Comparison of ENCODE assay signal across 22 mouse cellular contexts in the genomic region with DNA sequence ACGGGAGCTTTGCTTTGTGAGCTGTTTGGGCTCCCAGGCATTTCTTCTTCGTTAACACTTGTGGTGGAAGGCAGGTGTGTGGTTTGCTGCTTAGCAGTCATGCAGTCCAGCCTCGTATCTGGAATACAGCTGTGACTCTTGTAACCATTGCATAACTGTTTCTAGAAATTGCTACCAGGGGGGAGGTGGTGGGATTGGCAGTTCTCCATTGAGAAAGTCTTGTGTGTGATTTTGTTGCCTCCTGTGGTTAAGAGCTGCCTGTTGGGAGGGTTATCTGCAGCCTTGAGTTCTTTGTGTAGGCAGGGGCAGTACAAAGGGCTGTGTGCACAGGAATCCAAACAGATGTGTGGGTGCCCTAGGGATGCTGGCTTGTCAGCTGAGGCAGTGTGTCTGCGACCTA. TPM values are rescaled to one million over a fixed set of nuclear protein-coding genes. Genes with fewer than 3 reads are reported as not detected.
DNase-seq lines count a peak whose midpoint lies in the region; ATAC-seq lines count a peak whose summit lies in the region.
"Had no signal": no experiment of that assay in that cellular context is flagged by ENCODE, and none has a peak within 500 bp of the region (broad histone marks: within the 10 kb centered on the region; RNA-seq: fewer than 3 reads in every experiment).

No protein-coding gene starts in this region.

- ATAC-seq in midbrain, embryonic 11.5 days (ENCODE audit: low FRiP score) = no peak
- no peak for ATAC-seq in midbrain, embryonic 16.5 days
- ATAC-seq in kidney, embryonic 15.5 days (replicated peaks; ENCODE audit: low FRiP score) = no peak
- ATAC-seq: forebrain, embryonic 15.5 days; hindbrain, postnatal 0 days; inflammation-experienced regulatory T-cells, adult 6 months; intestine, embryonic 16.5 days had no signal

- no peaks in the 10 kb centered on the region for H3K27me3 ChIP-seq in heart, embryonic 10.5 days (ENCODE audit: insufficient read depth, poor library complexity, severe bottlenecking)
- H3K27me3 ChIP-seq in midbrain, embryonic 11.5 days (ENCODE audit: control insufficient read depth, insufficient read depth, low read length) = no peaks in the 10 kb centered on the region
- H3K27me3 ChIP-seq in midbrain, embryonic 16.5 days (ENCODE audit: control insufficient read depth, insufficient read depth, low read depth, low read length) = no peaks in the 10 kb centered on the region
- no peaks in the 10 kb centered on the region for H3K27me3 ChIP-seq in kidney, embryonic 15.5 days
- H3K27me3 ChIP-seq: forebrain, embryonic 12.5 days; forebrain, embryonic 15.5 days had no signal

- no peak overlapping the region for H3K4me2 ChIP-seq in midbrain, embryonic 11.5 days
- no peak overlapping the region for H3K4me2 ChIP-seq in midbrain, embryonic 16.5 days (ENCODE audit: low read length)
- H3K4me2 ChIP-seq in kidney, embryonic 15.5 days = no peak overlapping the region
- H3K4me2 ChIP-seq: forebrain, embryonic 12.5 days; forebrain, embryonic 15.5 days; hindbrain, embryonic 14.5 days had no signal

- H3K36me3 ChIP-seq in heart, embryonic 10.5 days = peaks cover 27% of the 10 kb centered on the region
- H3K36me3 ChIP-seq in midbrain, embryonic 11.5 days (ENCODE audit: control insufficient read depth, insufficient read depth, low read length) = no peaks in the 10 kb centered on the region
- peaks cover 3% of the 10 kb centered on the region; the same call in 1 of the 2 replicates for H3K36me3 ChIP-seq in midbrain, embryonic 16.5 days (ENCODE audit: control insufficient read depth, insufficient read depth, low read length)
- no peaks in the 10 kb centered on the region for H3K36me3 ChIP-seq in kidney, embryonic 15.5 days
- H3K36me3 ChIP-seq: forebrain, embryonic 15.5 days had no signal

- H3K9ac ChIP-seq in midbrain, embryonic 11.5 days (ENCODE audit: low read length) = no peak overlapping the region
- H3K9ac ChIP-seq in midbrain, embryonic 16.5 days (ENCODE audit: low read depth, low read length) = no peak overlapping the region
- no peak overlapping the region for H3K9ac ChIP-seq in kidney, embryonic 15.5 days
- H3K9ac ChIP-seq: forebrain, embryonic 12.5 days; forebrain, embryonic 15.5 days; hindbrain, embryonic 14.5 days had no signal

- no peak overlapping the region for H3K4me3 ChIP-seq in heart, embryonic 10.5 days
- H3K4me3 ChIP-seq in midbrain, embryonic 11.5 days (ENCODE audit: low read depth, low read length) = no peak overlapping the region
- H3K4me3 ChIP-seq in midbrain, embryonic 16.5 days (ENCODE audit: low read depth, low read length) = no peak overlapping the region
- H3K4me3 ChIP-seq in kidney, embryonic 15.5 days (replicated peaks) = no peak overlapping the region
- H3K4me3 ChIP-seq: forebrain, embryonic 12.5 days; forebrain, embryonic 15.5 days; hindbrain, embryonic 10.5 days had no signal

- H3K27ac ChIP-seq in heart, embryonic 10.5 days = 0 out of 2 replicates have a peak overlapping the region, but pooled peaks have one; percentile 18
- H3K27ac ChIP-seq in midbrain, embryonic 11.5 days (ENCODE audit: low read depth, low read length) = no peak overlapping the region
- H3K27ac ChIP-seq in midbrain, embryonic 16.5 days (ENCODE audit: low read length) = no peak overlapping the region
- H3K27ac ChIP-seq in kidney, embryonic 15.5 days = no peak overlapping the region
- H3K27ac ChIP-seq: forebrain, embryonic 12.5 days; forebrain, embryonic 15.5 days; hindbrain, embryonic 10.5 days; hindbrain, embryonic 14.5 days; hindbrain, postnatal 0 days had no signal

- intact Hi-C loops in left cerebral cortex, postnatal 14 days (cut with DNase I) = no loop called here

- no peak for DNase-seq in heart, embryonic 10.5 days (ENCODE audit: low spot score)
- no peak for DNase-seq in heart, postnatal 4 days
- peak; percentile 6 for DNase-seq in midbrain, embryonic 11.5 days (ENCODE audit: low spot score, missing footprints)
- peak; percentile 58 for DNase-seq in fibroblast of lung, adult 2 months (ENCODE audit: low read depth)
- no peak for DNase-seq in left cerebral cortex, postnatal 14 days (ENCODE audit: low spot score in 2 of 2)
- no peak for DNase-seq in frontal cortex, postnatal 10 days (ENCODE audit: low spot score in 2 of 2)
- DNase-seq: adrenal gland, adult 8-10 months; adrenal gland, postnatal 25 days; cerebellum, adult 18-20 months; cerebellum, adult 9-10 months; cerebellum, postnatal 14 days; gastrocnemius, postnatal 14 days; heart, adult 11 months had no signal

- 75% methylated on average over 4 of the region's 4 CpGs for WGBS in heart, embryonic 10.5 days
- WGBS in midbrain, embryonic 11.5 days = 77% methylated on average over 4 of the region's 4 CpGs
- 67% methylated on average over 4 of the region's 4 CpGs for WGBS in midbrain, embryonic 16.5 days
- 84% methylated on average over 4 of the region's 4 CpGs for WGBS in kidney, embryonic 15.5 days

- H3K9me3 ChIP-seq in heart, embryonic 10.5 days = no peaks in the 10 kb centered on the region
- H3K9me3 ChIP-seq in midbrain, embryonic 11.5 days (ENCODE audit: control insufficient read depth, low read length) = no peaks in the 10 kb centered on the region
- H3K9me3 ChIP-seq in midbrain, embryonic 16.5 days (replicated peaks; ENCODE audit: control insufficient read depth, low read length, poor library complexity, severe bottlenecking) = no peaks in the 10 kb centered on the region
- H3K9me3 ChIP-seq in kidney, embryonic 15.5 days (replicated peaks) = no peaks in the 10 kb centered on the region
- H3K9me3 ChIP-seq: forebrain, embryonic 12.5 days; forebrain, embryonic 15.5 days; hindbrain, embryonic 10.5 days had no signal

- peaks cover 26% of the 10 kb centered on the region for H3K4me1 ChIP-seq in heart, embryonic 10.5 days
- no peaks in the 10 kb centered on the region for H3K4me1 ChIP-seq in midbrain, embryonic 11.5 days (ENCODE audit: control insufficient read depth, insufficient read depth, low read length)
- H3K4me1 ChIP-seq in midbrain, embryonic 16.5 days (ENCODE audit: control insufficient read depth, insufficient read depth, low read length) = no peaks in the 10 kb centered on the region
- no peaks in the 10 kb centered on the region for H3K4me1 ChIP-seq in kidney, embryonic 15.5 days
- H3K4me1 ChIP-seq: forebrain, embryonic 15.5 days had no signal

RNA-seq across cellular contexts. Expression of a gene that starts 53.4 kb away (rescaled TPM):
- 104 and 114 TPM in 2 replicates for polyA plus RNA-seq in heart, embryonic 10.5 days (2016; fragmentation: Nextera tagmentation; extraction: Ambion mirVana)
- 10 to 100 TPM; 42.8 to 45.3 TPM for total RNA-seq in heart, postnatal 4 days (2021)
- polyA plus RNA-seq in midbrain, embryonic 11.5 days (2014; fragmentation: Nextera tagmentation; extraction: Ambion mirVana) = 89.8 and 95.4 TPM in 2 replicates
- 36.4 and 43.1 TPM in 2 replicates for polyA plus RNA-seq in midbrain, embryonic 16.5 days (2015; fragmentation: Nextera tagmentation; extraction: Ambion mirVana)
- polyA plus RNA-seq in kidney, embryonic 15.5 days (2015; fragmentation: Nextera tagmentation; extraction: Ambion mirVana) = 70.6 and 76.1 TPM in 2 replicates
- 10 to 100 TPM; 10.9 to 12.4 TPM for total RNA-seq in left cerebral cortex, postnatal 14 days (2021)

RNA-seq across cellular contexts. Expression of a gene that starts 56.9 kb away (rescaled TPM):
- 13.0 and 15.3 TPM in 2 replicates for polyA plus RNA-seq in heart, embryonic 10.5 days (2016; fragmentation: Nextera tagmentation; extraction: Ambion mirVana)
- total RNA-seq in heart, postnatal 4 days (2021) = 10 to 100 TPM; 18.6 to 19.2 TPM
- 3.5 and 4.6 TPM in 2 replicates for polyA plus RNA-seq in midbrain, embryonic 11.5 days (2014; fragmentation: Nextera tagmentation; extraction: Ambion mirVana)
- polyA plus RNA-seq in midbrain, embryonic 16.5 days (2015; fragmentation: Nextera tagmentation; extraction: Ambion mirVana) = 4.0 and 4.1 TPM in 2 replicates
- 27.1 and 31.1 TPM in 2 replicates for polyA plus RNA-seq in kidney, embryonic 15.5 days (2015; fragmentation: Nextera tagmentation; extraction: Ambion mirVana)
- total RNA-seq in left cerebral cortex, postnatal 14 days (2021) = 10 to 100 TPM; 11.9 to 13.8 TPM

Comparison
In these comparisons a context has a peak if more than half of its experiments do, and no peak if none do; other contexts are left out.
1. DNase-seq: peak in midbrain, embryonic 11.5 days (single experiment) and fibroblast of lung, adult 2 months (single experiment); none in heart, embryonic 10.5 days (single experiment), heart, postnatal 4 days (single experiment), left cerebral cortex, postnatal 14 days (0 of 2) and frontal cortex, postnatal 10 days (0 of 2).